Mouse (Mus musculus): ENCODE results near the gene Cryl1.

DNA sequence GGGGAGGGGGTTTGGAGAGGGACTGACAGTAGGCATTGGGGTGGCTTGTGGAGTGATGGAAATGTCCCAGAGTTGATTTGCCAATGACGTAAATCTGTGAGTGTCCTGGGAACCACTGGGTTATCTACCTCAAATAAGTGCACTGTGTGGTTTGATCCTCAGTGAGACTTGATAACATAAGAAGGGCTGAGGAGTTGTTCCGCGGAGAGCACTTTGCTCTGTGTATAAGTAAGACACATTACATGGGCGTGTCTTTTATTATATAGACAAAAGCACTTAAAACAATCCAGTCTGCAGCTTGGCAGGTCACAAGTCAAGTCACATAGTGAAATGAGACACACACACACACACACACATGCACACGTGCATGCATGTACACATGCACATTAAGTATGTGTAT lies 155.4 kb downstream of the Cryl1 start:
- TF ChIP-seq POLR2A (IDR thresholded peaks at IDR 0.05; ENCODE audit: low read depth, low read length) (no peak), CTCF (IDR thresholded peaks at IDR 0.05; ENCODE audit: extremely low read depth, insufficient read length, insufficient replicate concordance, low read depth, low read length) (no peak)

All from small intestine, adult 2 months (tissue).